Comparison of ENCODE assay signal across 8 mouse cellular contexts in genomic region chr9:65580401-65581256, GRCm38 (mm10). TPM values are rescaled to one million over a fixed set of nuclear protein-coding genes. Genes with fewer than 3 reads are reported as not detected.
DNase-seq lines count a peak whose midpoint lies in the region; ATAC-seq and TF ChIP-seq lines count a peak whose summit lies in the region.

No protein-coding gene starts in this region.

- peak; percentile 63 for ATAC-seq in CD4-positive, CD25-positive, alpha-beta regulatory T cell, adult 4 months
- ATAC-seq in erythroid progenitor cell, adult 5-6 weeks (replicated peaks; ENCODE audit: low FRiP score, poor library complexity, severe bottlenecking) = peak; percentile 76
- ATAC-seq in heart, embryonic 12.5 days (ENCODE audit: insufficient number of reproducible peaks, low FRiP score) = peak; percentile 33; the same call in 1 of the 2 replicates
- peak; percentile 76 for ATAC-seq in kidney, embryonic 16.5 days (ENCODE audit: low FRiP score, low TSS enrichment)
- peak; percentile 58 for ATAC-seq in liver, embryonic 14.5 days (ENCODE audit: insufficient read depth)
- ATAC-seq in stomach, postnatal 0 days (ENCODE audit: low FRiP score, low TSS enrichment) = peak; percentile 65

- H3K9me3 ChIP-seq in heart, embryonic 12.5 days (replicated peaks) = no peaks in the 10 kb centered on the region
- H3K9me3 ChIP-seq in kidney, embryonic 16.5 days (ENCODE audit: low read length) = no peaks in the 10 kb centered on the region
- H3K9me3 ChIP-seq in liver, embryonic 14.5 days (ENCODE audit: control insufficient read depth, low read length) = no peaks in the 10 kb centered on the region
- no peaks in the 10 kb centered on the region for H3K9me3 ChIP-seq in stomach, postnatal 0 days (ENCODE audit: control insufficient read depth, low read length)

- no peaks in the 10 kb centered on the region for H3K27me3 ChIP-seq in heart, embryonic 12.5 days (replicated peaks)
- no peaks in the 10 kb centered on the region for H3K27me3 ChIP-seq in kidney, embryonic 16.5 days (ENCODE audit: insufficient read depth, low read length)
- H3K27me3 ChIP-seq in liver, embryonic 14.5 days (ENCODE audit: control insufficient read depth, insufficient read depth, low read length) = no peaks in the 10 kb centered on the region
- no peaks in the 10 kb centered on the region for H3K27me3 ChIP-seq in stomach, postnatal 0 days (ENCODE audit: control insufficient read depth, insufficient read depth, low read length)

- peak overlapping the region; percentile 82 for H3K27ac ChIP-seq in brown adipose tissue, adult 24 weeks (replicated peaks; ENCODE audit: low read depth, low read length)
- peak overlapping the region; percentile 56 for H3K27ac ChIP-seq in heart, embryonic 12.5 days (ENCODE audit: poor library complexity, severe bottlenecking)
- H3K27ac ChIP-seq in kidney, embryonic 16.5 days (ENCODE audit: low read length) = peak overlapping the region; percentile 80
- H3K27ac ChIP-seq in liver, embryonic 14.5 days = peak overlapping the region; percentile 91
- peak overlapping the region; percentile 85 for H3K27ac ChIP-seq in stomach, postnatal 0 days (replicated peaks)

- H3K4me2 ChIP-seq in heart, embryonic 12.5 days = peak overlapping the region; percentile 68
- peak overlapping the region; percentile 62 for H3K4me2 ChIP-seq in kidney, embryonic 16.5 days (replicated peaks; ENCODE audit: low read depth, low read length)
- H3K4me2 ChIP-seq in liver, embryonic 14.5 days (ENCODE audit: low read depth) = peak overlapping the region; percentile 97
- peak overlapping the region; percentile 62 for H3K4me2 ChIP-seq in stomach, postnatal 0 days (replicated peaks; ENCODE audit: low read depth)

- TF ChIP-seq EP300 in liver, embryonic 14.5 days (IDR thresholded peaks at IDR 0.05; ENCODE audit: low read depth) = peak; percentile 72
- TF ChIP-seq EP300 in stomach, postnatal 0 days (optimal IDR thresholded peaks at IDR 0.05) = no peak

- WGBS in heart, embryonic 12.5 days = 5% methylated on average over 19 of the region's 29 CpGs
- WGBS in kidney, embryonic 16.5 days = 4% methylated on average over 19 of the region's 29 CpGs
- WGBS in liver, embryonic 14.5 days (ENCODE audit: insufficient replicate concordance) = 3% methylated on average over 21 of the region's 29 CpGs
- 6% methylated on average over 23 of the region's 29 CpGs for WGBS in stomach, postnatal 0 days

- no peaks in the 10 kb centered on the region for H3K36me3 ChIP-seq in heart, embryonic 12.5 days
- no peaks in the 10 kb centered on the region for H3K36me3 ChIP-seq in kidney, embryonic 16.5 days (ENCODE audit: insufficient read depth, low read length)
- H3K36me3 ChIP-seq in liver, embryonic 14.5 days (replicated peaks; ENCODE audit: control insufficient read depth, insufficient read depth, low read depth) = peaks cover 12% of the 10 kb centered on the region
- no peaks in the 10 kb centered on the region for H3K36me3 ChIP-seq in stomach, postnatal 0 days (ENCODE audit: control insufficient read depth, insufficient read depth, low read length)

- TF ChIP-seq CTCF in liver, embryonic 14.5 days (IDR thresholded peaks at IDR 0.05; ENCODE audit: low read depth) = peak; percentile 100
- TF ChIP-seq CTCF in stomach, postnatal 0 days (IDR thresholded peaks at IDR 0.05; ENCODE audit: low read depth) = peak; percentile 100

- H3K4me1 ChIP-seq in brown adipose tissue, adult 24 weeks (ENCODE audit: control insufficient read depth, insufficient read depth, insufficient read length, low read length) = 0 out of 2 replicates have a peak, but pooled peaks cover 2% of the 10 kb centered on the region
- H3K4me1 ChIP-seq in heart, embryonic 12.5 days (replicated peaks) = peaks cover 43% of the 10 kb centered on the region
- H3K4me1 ChIP-seq in kidney, embryonic 16.5 days (ENCODE audit: insufficient read depth, low read length) = peaks cover 40% of the 10 kb centered on the region
- peaks cover 31 to 39% of the 10 kb centered on the region in 2 experiments for H3K4me1 ChIP-seq in liver, embryonic 14.5 days (replicated peaks; ENCODE audit: control insufficient read depth in 2 of 2, insufficient read depth in 2 of 2, low read length in 1 of 2)
- peaks cover 2% of the 10 kb centered on the region; the same call in 1 of the 2 replicates for H3K4me1 ChIP-seq in stomach, postnatal 0 days (replicated peaks; ENCODE audit: control insufficient read depth, insufficient read depth)

- H3K9ac ChIP-seq in heart, embryonic 12.5 days = peak overlapping the region; percentile 47; the same call in 1 of the 2 replicates
- peak overlapping the region; percentile 35 for H3K9ac ChIP-seq in kidney, embryonic 16.5 days (replicated peaks; ENCODE audit: low read length)
- peak overlapping the region; percentile 59 for H3K9ac ChIP-seq in liver, embryonic 14.5 days (replicated peaks)
- peak overlapping the region; percentile 43 for H3K9ac ChIP-seq in stomach, postnatal 0 days (ENCODE audit: low read length)

- peak; percentile 88 to 95 (median 90) for DNase-seq in liver, embryonic 14.5 days (ENCODE audit: low read depth in 3 of 3, low spot score in 3 of 3)
- DNase-seq in neural tube, embryonic 10.5 days (ENCODE audit: extremely low spot score, low spot score) = peak; percentile 76
- DNase-seq in stomach, postnatal 0 days (ENCODE audit: low spot score) = peak; percentile 86

- peak overlapping the region; percentile 62 for H3K4me3 ChIP-seq in brown adipose tissue, adult 24 weeks (ENCODE audit: insufficient read depth, low read depth, low read length)
- H3K4me3 ChIP-seq in heart, embryonic 12.5 days = peak overlapping the region; percentile 58
- H3K4me3 ChIP-seq in kidney, embryonic 16.5 days (ENCODE audit: low read length) = peak overlapping the region; percentile 76
- H3K4me3 ChIP-seq in liver, embryonic 14.5 days (ENCODE audit: insufficient read depth in 1 of 2, low read depth in 2 of 2, low read length in 2 of 2) = peak overlapping the region; percentile 67 to 78
- H3K4me3 ChIP-seq in stomach, postnatal 0 days (ENCODE audit: low read depth, low read length) = peak overlapping the region; percentile 66

RNA-seq across cellular contexts. Expression of gene Plekho2, which starts 0.8 kb away (rescaled TPM):
- polyA plus RNA-seq in CD4-positive, CD25-positive, alpha-beta regulatory T cell, adult 4 months (2017; shearing (Covaris generic)) = 10 to 100 TPM; 53.6 to 81.0 TPM
- polyA plus RNA-seq in brown adipose tissue, adult 24 weeks (2012; ENCODE audit: insufficient read depth, insufficient read length, missing spikeins) = 6.2 and 7.5 TPM in 2 replicates
- total RNA-seq in erythroid progenitor cell, adult 5-6 weeks (2015; ENCODE audit: low replicate concordance) = 32.3 and 42.2 TPM in 2 replicates
- total RNA-seq in erythroid progenitor cell, adult 5-6 weeks (2017; ENCODE audit: low replicate concordance) = 48.6 and 54.6 TPM in 2 replicates
- 14.0 and 14.9 TPM in 2 replicates for polyA plus RNA-seq in heart, embryonic 12.5 days (2016; fragmentation: Nextera tagmentation; extraction: Ambion mirVana)
- polyA plus RNA-seq in kidney, embryonic 16.5 days (2015; fragmentation: Nextera tagmentation; extraction: Ambion mirVana) = 18.7 and 19.4 TPM in 2 replicates
- polyA plus RNA-seq in liver, embryonic 14.5 days (2012; rRNA removed) = 15.5 and 15.7 TPM in 2 replicates
- polyA plus RNA-seq in liver, embryonic 14.5 days (2014; fragmentation: Nextera tagmentation; extraction: Ambion mirVana) = 21.5 and 24.2 TPM in 2 replicates
- 9.6 and 10.6 TPM in 2 replicates for polyA plus RNA-seq in stomach, postnatal 0 days (2015; fragmentation: Nextera tagmentation; extraction: Ambion mirVana)

RNA-seq across cellular contexts. Expression of gene Pif1, which starts 6.3 kb away (rescaled TPM):
- 1 to 10 TPM in 1 of 2 experiments, under 1 TPM in 1; 0.73 to 1.1 TPM for polyA plus RNA-seq in CD4-positive, CD25-positive, alpha-beta regulatory T cell, adult 4 months (2017; shearing (Covaris generic))
- polyA plus RNA-seq in brown adipose tissue, adult 24 weeks (2012; ENCODE audit: insufficient read depth, insufficient read length, missing spikeins) = not detected in 2 replicates
- 75.0 and 77.1 TPM in 2 replicates for total RNA-seq in erythroid progenitor cell, adult 5-6 weeks (2015; ENCODE audit: low replicate concordance)
- 68.7 and 94.9 TPM in 2 replicates for total RNA-seq in erythroid progenitor cell, adult 5-6 weeks (2017; ENCODE audit: low replicate concordance)
- polyA plus RNA-seq in heart, embryonic 12.5 days (2016; fragmentation: Nextera tagmentation; extraction: Ambion mirVana) = 12.4 and 14.4 TPM in 2 replicates
- 15.5 and 16.9 TPM in 2 replicates for polyA plus RNA-seq in kidney, embryonic 16.5 days (2015; fragmentation: Nextera tagmentation; extraction: Ambion mirVana)
- polyA plus RNA-seq in liver, embryonic 14.5 days (2012; rRNA removed) = 10.8 and 11.9 TPM in 2 replicates
- 6.8 and 7.7 TPM in 2 replicates for polyA plus RNA-seq in liver, embryonic 14.5 days (2014; fragmentation: Nextera tagmentation; extraction: Ambion mirVana)
- polyA plus RNA-seq in stomach, postnatal 0 days (2015; fragmentation: Nextera tagmentation; extraction: Ambion mirVana) = 2.1 and 2.4 TPM in 2 replicates

RNA-seq across cellular contexts. Expression of gene Rbpms2, which starts 48.8 kb away (rescaled TPM):
- polyA plus RNA-seq in CD4-positive, CD25-positive, alpha-beta regulatory T cell, adult 4 months (2017; shearing (Covaris generic)) = 1 to 10 TPM in 1 of 2 experiments, under 1 TPM in 1; 0.23 to 3.0 TPM
- 72.4 and 81.8 TPM in 2 replicates for polyA plus RNA-seq in brown adipose tissue, adult 24 weeks (2012; ENCODE audit: insufficient read depth, insufficient read length, missing spikeins)
- 9.6 TPM in 1 of 2 replicates, not detected in the other for total RNA-seq in erythroid progenitor cell, adult 5-6 weeks (2015; ENCODE audit: low replicate concordance)
- not detected in 2 replicates for total RNA-seq in erythroid progenitor cell, adult 5-6 weeks (2017; ENCODE audit: low replicate concordance)
- polyA plus RNA-seq in heart, embryonic 12.5 days (2016; fragmentation: Nextera tagmentation; extraction: Ambion mirVana) = 132 and 135 TPM in 2 replicates
- polyA plus RNA-seq in kidney, embryonic 16.5 days (2015; fragmentation: Nextera tagmentation; extraction: Ambion mirVana) = 34.4 and 36.3 TPM in 2 replicates
- 8.9 and 11.6 TPM in 2 replicates for polyA plus RNA-seq in liver, embryonic 14.5 days (2012; rRNA removed)
- polyA plus RNA-seq in liver, embryonic 14.5 days (2014; fragmentation: Nextera tagmentation; extraction: Ambion mirVana) = 11.9 and 13.9 TPM in 2 replicates
- polyA plus RNA-seq in stomach, postnatal 0 days (2015; fragmentation: Nextera tagmentation; extraction: Ambion mirVana) = 18.1 and 19.9 TPM in 2 replicates

Comparison
In these comparisons a context has a peak if more than half of its experiments do, and no peak if none do; other contexts are left out.
1. Peak in every context shown above with its lines: DNase-seq, ATAC-seq, H3K4me3 ChIP-seq and H3K27ac ChIP-seq.